Mouse (Mus musculus) testis, adult 2 months (tissue): Measurements from ENCODE around the gene Tmem43.

Experiments
- CTCF ChIP-seq: fragments of 200-500 bp; IDR thresholded peaks from 2 replicates; pipeline ENCODE4 v1.5.1; 2012; ENCODE audit warnings: low read depth, mild to moderate bottlenecking, inconsistent platforms, low read length, moderate library complexity; ENCODE audit not compliant: control insufficient read depth, insufficient read depth, insufficient replicate concordance
- POLR2A ChIP-seq: fragments of 200-500 bp; IDR thresholded peaks from 2 replicates; pipeline ENCODE4 v1.6.1; 2012; ENCODE audit warnings: low read depth, mild to moderate bottlenecking, inconsistent platforms, low read length, moderate library complexity; ENCODE audit not compliant: control insufficient read depth

- TF ChIP-seq CTCF (no peak), POLR2A (no peak)
Observed at GRCm38 (mm10) chr6:91449472-91450225, 23.9 kb upstream of the Tmem43 start.
